Mouse (Mus musculus) ES-E14 (cell line): ENCODE measurements around the gene Cradd. TPM values are rescaled to one million over a fixed set of nuclear protein-coding genes. Genes with fewer than 3 reads are reported as not detected.

ENCODE experiments used
- DNase-seq: peaks from one replicate; pipeline ENCODE4 v3.0.0-alpha.2; 2013; ENCODE audit warnings: low read depth, low spot score
- H3K27ac ChIP-seq: 2 replicates; pipeline ENCODE4 v1.5.1; 2012; ENCODE audit warnings: low read depth, mild to moderate bottlenecking, low read length, moderate library complexity, mixed read lengths; ENCODE audit not compliant: poor library complexity, insufficient read depth, severe bottlenecking
- H3K36me3 ChIP-seq: 2 replicates; pipeline ENCODE4 v1.6.1; 2012; ENCODE audit warnings: mild to moderate bottlenecking, low read length, moderate library complexity, mixed read lengths; ENCODE audit not compliant: control insufficient read depth, poor library complexity, insufficient read depth, severe bottlenecking
- H3K4me1 ChIP-seq, 2 experiments: fragments of 150-350 bp in 1 of 2; sonication (generic) in 1 of 2; 2 replicates each; pipeline ENCODE4 v1.6.1; 2012; ENCODE audit warnings: low read length in 2 of 2, mild to moderate bottlenecking in 1 of 2, mixed read lengths in 1 of 2; ENCODE audit not compliant: control insufficient read depth in 2 of 2, insufficient read depth in 2 of 2, poor library complexity in 1 of 2
- H3K4me3 ChIP-seq, 2 experiments: fragments of 150-350 bp in 1 of 2; sonication (generic) in 1 of 2; 2 replicates each; pipeline ENCODE4 v1.5.1; 2012; ENCODE audit warnings: low read length in 2 of 2, low read depth in 1 of 2, mild to moderate bottlenecking in 1 of 2, mixed read lengths in 1 of 2; ENCODE audit not compliant: insufficient read depth in 1 of 2, poor library complexity in 1 of 2, severe bottlenecking in 1 of 2
- H3K9ac ChIP-seq: 2 replicates; pipeline ENCODE4 v1.6.1; 2012; ENCODE audit warnings: low read depth, mild to moderate bottlenecking, low read length, mixed read lengths; ENCODE audit not compliant: poor library complexity, insufficient read depth, severe bottlenecking
- H3K9me3 ChIP-seq: fragments of 150-350 bp; sonication (generic); 2 replicates; pipeline ENCODE4 v1.6.1; 2012; ENCODE audit warnings: low read depth, mild to moderate bottlenecking, low read length; ENCODE audit not compliant: control insufficient read depth, insufficient read depth
- CHD2 ChIP-seq: IDR thresholded peaks from 2 replicates; pipeline ENCODE4 v1.6.1; 2014; ENCODE audit warnings: mild to moderate bottlenecking, low read depth, low read length, inconsistent platforms
- HCFC1 ChIP-seq: IDR thresholded peaks from 2 replicates; pipeline ENCODE4 v1.6.1; 2012; ENCODE audit warnings: low read length, inconsistent platforms, borderline replicate concordance; ENCODE audit not compliant: insufficient read depth
- MAFK ChIP-seq: IDR thresholded peaks from 2 replicates; pipeline ENCODE4 v1.6.1; 2014; ENCODE audit warnings: mild to moderate bottlenecking, low read depth, low read length, inconsistent platforms; ENCODE audit not compliant: insufficient read depth
- ZC3H11A ChIP-seq: IDR thresholded peaks from 2 replicates; pipeline ENCODE4 v1.6.1; 2012; ENCODE audit warnings: low read depth, mild to moderate bottlenecking, inconsistent platforms, low read length, borderline replicate concordance
- ZNF384 ChIP-seq: IDR thresholded peaks from 2 replicates; pipeline ENCODE4 v1.6.1; 2012; ENCODE audit warnings: low read depth, low read length, inconsistent platforms
- in situ Hi-C, 2 experiments: fragments of 600-800 bp; cut with MboI; formaldehyde crosslinking; loops; one replicate each; pipeline ENCODE4 v1.15.1; 2025; ENCODE audit warnings: low sequenced_read_pairs in 2 of 2, inconsistent platforms in 1 of 2; ENCODE audit not compliant: unreplicated experiment in 2 of 2
- total RNA-seq: library from RNA; depleted of rRNA; stranded (reverse); fragments of 300-350 nt; gene quantifications from 2 replicates; pipeline ENCODE4 v1.2.3, GENCODE M21; 2012

The Cradd gene
- total RNA-seq, 1 experiment = 8.4 TPM

GRCm38 (mm10) chr10:95193875-95194281 lies 130.1 kb downstream of the Cradd start:
- TF ChIP-seq MAFK = no peak
- TF ChIP-seq ZC3H11A = no peak
- no peak for TF ChIP-seq ZNF384
- no peak for TF ChIP-seq CHD2
- TF ChIP-seq HCFC1 = no peak
- H3K9ac ChIP-seq = no peak overlapping the region
- H3K4me3 ChIP-seq = no peak overlapping the region
- H3K27ac ChIP-seq = no peak overlapping the region
- H3K9me3 ChIP-seq = no peaks in the 10 kb centered on the region
- H3K4me1 ChIP-seq = no peaks in the 10 kb centered on the region
- DNase-seq = no peak
- in situ Hi-C loops = no loop called here
- H3K36me3 ChIP-seq = no peaks in the 10 kb centered on the region

- Histone ChIP-seq H3K9me3 (no peaks in the 10 kb centered on the region), H3K27ac (no peak overlapping the region), H3K4me1 (no peaks in the 10 kb centered on the region), H3K9ac (no peak overlapping the region), H3K36me3 (no peaks in the 10 kb centered on the region), H3K4me3 (no peak overlapping the region)
- in situ Hi-C loops = no loop called here
- DNase-seq = no peak
- no peak for TF ChIP-seq ZC3H11A
- TF ChIP-seq CHD2 = no peak
- TF ChIP-seq HCFC1 = no peak
- TF ChIP-seq MAFK = no peak
- no peak for TF ChIP-seq ZNF384
Observed at GRCm38 (mm10) chr10:95191881-95192280, 132.1 kb downstream of the Cradd start.

GRCm38 (mm10) chr10:95191151-95191655 lies 132.7 kb downstream of the Cradd start:
- in situ Hi-C loops = no loop called here
- no peaks in the 10 kb centered on the region for H3K9me3 ChIP-seq
- no peak overlapping the region for H3K4me3 ChIP-seq
- no peaks in the 10 kb centered on the region for H3K36me3 ChIP-seq
- no peak for DNase-seq
- no peak overlapping the region for H3K27ac ChIP-seq
- H3K9ac ChIP-seq = no peak overlapping the region
- H3K4me1 ChIP-seq = no peaks in the 10 kb centered on the region
- TF ChIP-seq HCFC1 (no peak), ZNF384 (no peak), MAFK (no peak)

- Histone ChIP-seq H3K4me1 (no peaks in the 10 kb centered on the region), H3K9ac (no peak overlapping the region), H3K27ac (no peak overlapping the region), H3K9me3 (no peaks in the 10 kb centered on the region), H3K4me3 (no peak overlapping the region), H3K36me3 (no peaks in the 10 kb centered on the region)
- DNase-seq = no peak
- in situ Hi-C loops = no loop called here
- no peak for TF ChIP-seq HCFC1
- no peak for TF ChIP-seq ZC3H11A
- no peak for TF ChIP-seq CHD2
Observed at GRCm38 (mm10) chr10:95189550-95190211, 134.3 kb downstream of the Cradd start.

- in situ Hi-C loops = no loop called here
- Histone ChIP-seq H3K9ac (no peak overlapping the region), H3K36me3 (no peaks in the 10 kb centered on the region), H3K4me3 (no peak overlapping the region), H3K27ac (no peak overlapping the region), H3K9me3 (no peaks in the 10 kb centered on the region), H3K4me1 (peaks cover 0 to 5% of the 10 kb centered on the region in 2 experiments; a peak in 1 of 4 replicates)
- TF ChIP-seq ZC3H11A (no peak), HCFC1 (no peak), MAFK (no peak), CHD2 (no peak), ZNF384 (no peak)
- DNase-seq = no peak
Observed at GRCm38 (mm10) chr10:95184210-95184609, 139.7 kb downstream of the Cradd start.
